Mouse (Mus musculus) heart, embryonic 12.5 days (tissue): ENCODE results near the gene Tbc1d30. TPM values are rescaled to one million over a fixed set of nuclear protein-coding genes. Genes with fewer than 3 reads are reported as not detected.

Source experiments
- ATAC-seq: fragments of 200-750 bp; cut with Nextera tagmentation; 2 replicates; pipeline ENCODE4 v1.8.0; 2017; ENCODE audit warnings: moderate TSS enrichment, moderate library complexity; ENCODE audit not compliant: insufficient number of reproducible peaks, low FRiP score
- H3K27ac ChIP-seq: fragments of 300-500 bp; sonication (generic); 2 replicates; pipeline ENCODE4 v1.5.1; 2016; ENCODE audit warnings: mild to moderate bottlenecking, moderate library complexity; ENCODE audit not compliant: poor library complexity, severe bottlenecking
- H3K27me3 ChIP-seq: fragments of 300-500 bp; sonication (generic); replicated peaks from 2 replicates; pipeline ENCODE4 v1.6.1; 2016; ENCODE audit warnings: mild to moderate bottlenecking, moderate library complexity
- H3K36me3 ChIP-seq: fragments of 300-500 bp; sonication (generic); 2 replicates; pipeline ENCODE4 v1.6.1; 2016; ENCODE audit warnings: mild to moderate bottlenecking, moderate library complexity
- H3K4me1 ChIP-seq: fragments of 300-500 bp; sonication (generic); replicated peaks from 2 replicates; pipeline ENCODE4 v1.6.1; 2016; ENCODE audit warnings: mild to moderate bottlenecking
- H3K4me2 ChIP-seq: fragments of 300-500 bp; sonication (generic); 2 replicates; pipeline ENCODE4 v1.6.1; 2016; ENCODE audit warnings: mild to moderate bottlenecking, moderate library complexity
- H3K4me3 ChIP-seq: fragments of 300-500 bp; sonication (generic); 2 replicates; pipeline ENCODE4 v1.5.1; 2016; ENCODE audit warnings: mild to moderate bottlenecking
- H3K9ac ChIP-seq: fragments of 300-500 bp; sonication (generic); 2 replicates; pipeline ENCODE4 v1.6.1; 2016; ENCODE audit warnings: mild to moderate bottlenecking, moderate library complexity
- H3K9me3 ChIP-seq: fragments of 300-500 bp; sonication (generic); replicated peaks from 2 replicates; pipeline ENCODE4 v1.6.1; 2016; ENCODE audit warnings: mild to moderate bottlenecking, moderate library complexity
- WGBS: fragments of 180-500 bp; shearing (Covaris S2); methylation state at CpG from one replicate; pipeline ENCODE4 v1.1.7; 2016; 5-methylcytosine and 5-hydroxymethylcytosine counted together
- polyA plus RNA-seq: library from polyadenylated mRNA; unstranded; fragments of >200 nt; fragmentation: Nextera tagmentation; extraction: Ambion mirVana; gene quantifications from 2 replicates; pipeline ENCODE4 v1.2.1, GENCODE M21; 2016

Gene Tbc1d30
- polyA plus RNA-seq, 1 experiment from 2014 or later, result 1.3 TPM

DNA sequence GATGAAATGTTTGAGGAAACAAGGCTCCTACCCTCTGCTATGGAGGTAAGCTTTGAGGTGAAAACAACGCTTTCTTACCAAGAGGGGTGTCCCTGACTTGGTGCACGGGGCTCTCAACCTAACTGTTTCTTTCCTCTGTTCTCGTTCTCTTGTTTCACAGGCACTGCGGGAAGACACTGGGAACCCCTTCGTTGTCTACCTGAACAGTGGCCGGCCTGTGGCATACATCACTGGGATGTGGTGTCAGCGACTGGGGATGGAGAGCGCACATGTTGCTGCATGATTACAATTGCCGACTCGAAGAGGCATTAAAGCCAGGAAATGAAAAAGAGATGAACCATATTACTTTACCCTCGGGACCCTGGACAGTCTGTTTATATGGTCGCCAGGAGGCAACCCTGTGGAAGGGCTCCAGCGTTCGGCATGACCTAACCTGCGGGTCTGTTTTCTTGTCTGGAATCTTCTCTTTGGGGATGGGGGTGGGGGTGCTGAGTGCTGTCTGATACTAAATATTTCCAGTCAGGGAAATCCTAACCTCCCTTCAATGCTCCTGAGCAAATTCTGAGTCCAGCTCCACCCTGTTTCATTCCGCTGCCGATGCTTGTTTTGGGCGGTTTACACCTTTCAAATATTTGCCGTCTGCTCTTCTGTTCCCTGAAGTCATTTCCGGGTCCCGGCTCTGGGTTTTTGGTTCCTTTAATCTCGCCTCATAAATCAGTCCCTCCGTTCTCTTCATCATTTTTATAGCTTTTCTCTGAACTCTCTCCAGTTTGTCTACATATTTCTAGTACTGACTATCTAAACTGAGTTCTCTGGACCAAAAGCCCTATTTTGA, 107.5 kb downstream of the Tbc1d30 start:
- 80% methylated on average over 23 of the region's 23 CpGs for WGBS
- Histone ChIP-seq H3K36me3 (no peaks in the 10 kb centered on the region), H3K27ac (no peak overlapping the region), H3K27me3 (no peaks in the 10 kb centered on the region), H3K4me1 (no peaks in the 10 kb centered on the region), H3K9ac (no peak overlapping the region), H3K4me2 (no peak overlapping the region), H3K4me3 (no peak overlapping the region), H3K9me3 (no peaks in the 10 kb centered on the region)
- ATAC-seq, result no peak

DNA sequence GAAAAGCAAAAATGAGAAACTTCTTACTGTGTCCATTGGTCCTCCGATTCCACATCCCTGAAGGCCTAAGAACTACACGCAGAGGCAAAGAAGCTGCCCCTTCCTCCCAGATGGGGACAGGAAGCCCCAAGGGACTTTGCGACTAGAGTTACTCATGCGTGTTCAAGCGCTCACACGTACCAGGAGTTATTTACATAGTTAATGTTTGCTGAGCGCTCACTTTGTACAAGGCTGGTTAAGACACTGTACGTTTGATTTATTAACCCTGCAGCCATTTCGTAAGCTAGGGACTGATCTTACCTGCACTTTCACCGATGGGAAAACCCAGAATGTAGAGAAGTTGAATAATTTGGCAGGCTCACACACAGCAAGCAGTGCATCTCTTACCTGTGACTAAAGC, 108.5 kb downstream of the Tbc1d30 start:
- Histone ChIP-seq H3K4me3 (no peak overlapping the region), H3K9ac (no peak overlapping the region), H3K27ac (no peak overlapping the region), H3K4me2 (no peak overlapping the region), H3K9me3 (no peaks in the 10 kb centered on the region), H3K36me3 (no peaks in the 10 kb centered on the region), H3K4me1 (no peaks in the 10 kb centered on the region), H3K27me3 (no peaks in the 10 kb centered on the region)
- ATAC-seq, result no peak
- 87% methylated on average over 10 of the region's 10 CpGs for WGBS

DNA sequence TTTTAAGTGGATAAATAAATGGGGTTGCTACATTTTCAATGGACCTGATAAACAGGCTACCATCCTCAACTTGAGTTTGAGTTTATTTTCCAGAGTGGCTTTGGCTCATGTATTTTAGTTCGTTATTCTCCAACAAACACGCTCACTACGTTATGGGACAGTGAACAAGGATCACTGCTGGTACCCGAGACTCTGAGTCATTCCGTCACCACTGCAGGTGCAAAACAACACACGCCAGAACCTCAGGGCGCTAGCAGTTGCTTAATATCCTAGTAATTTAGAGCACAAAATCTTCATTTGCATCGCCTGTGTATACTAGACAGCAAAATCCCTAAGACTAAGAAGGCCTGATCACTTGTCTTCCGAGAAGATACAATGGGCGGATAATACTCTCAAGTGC, 112.0 kb downstream of the Tbc1d30 start:
- no peaks in the 10 kb centered on the region for H3K36me3 ChIP-seq
- no peaks in the 10 kb centered on the region for H3K4me1 ChIP-seq
- WGBS, result 84% methylated on average over 10 of the region's 10 CpGs
- no peaks in the 10 kb centered on the region for H3K27me3 ChIP-seq
- H3K4me2 ChIP-seq, result no peak overlapping the region
- no peaks in the 10 kb centered on the region for H3K9me3 ChIP-seq
- no peak overlapping the region for H3K27ac ChIP-seq
- no peak overlapping the region for H3K4me3 ChIP-seq
- H3K9ac ChIP-seq, result no peak overlapping the region
- ATAC-seq, result no peak

DNA sequence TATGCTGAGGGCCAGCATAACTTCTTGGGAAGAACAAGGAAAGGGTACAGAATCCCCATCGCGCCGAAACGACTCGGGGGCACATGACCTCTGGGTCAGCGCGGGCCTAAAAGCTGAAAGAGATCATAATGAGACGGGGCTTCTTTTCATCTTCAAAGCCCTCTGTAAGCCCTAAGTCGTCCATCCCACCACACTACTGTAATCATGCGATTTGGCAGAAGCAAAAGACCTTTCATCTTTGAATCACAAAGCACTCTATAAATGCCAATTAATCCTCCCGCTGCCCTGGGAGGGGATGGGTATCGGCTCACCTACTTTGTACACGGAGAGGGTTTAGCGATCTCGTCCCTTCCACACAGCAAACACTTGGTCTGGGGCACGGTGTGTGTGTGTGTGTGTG, 112.5 kb downstream of the Tbc1d30 start:
- no peaks in the 10 kb centered on the region for H3K36me3 ChIP-seq
- H3K4me2 ChIP-seq, result no peak overlapping the region
- 79% methylated on average over 16 of the region's 16 CpGs for WGBS
- no peak overlapping the region for H3K9ac ChIP-seq
- no peak for ATAC-seq
- no peaks in the 10 kb centered on the region for H3K27me3 ChIP-seq
- no peaks in the 10 kb centered on the region for H3K4me1 ChIP-seq
- no peak overlapping the region for H3K4me3 ChIP-seq
- H3K9me3 ChIP-seq, result no peaks in the 10 kb centered on the region
- no peak overlapping the region for H3K27ac ChIP-seq

DNA sequence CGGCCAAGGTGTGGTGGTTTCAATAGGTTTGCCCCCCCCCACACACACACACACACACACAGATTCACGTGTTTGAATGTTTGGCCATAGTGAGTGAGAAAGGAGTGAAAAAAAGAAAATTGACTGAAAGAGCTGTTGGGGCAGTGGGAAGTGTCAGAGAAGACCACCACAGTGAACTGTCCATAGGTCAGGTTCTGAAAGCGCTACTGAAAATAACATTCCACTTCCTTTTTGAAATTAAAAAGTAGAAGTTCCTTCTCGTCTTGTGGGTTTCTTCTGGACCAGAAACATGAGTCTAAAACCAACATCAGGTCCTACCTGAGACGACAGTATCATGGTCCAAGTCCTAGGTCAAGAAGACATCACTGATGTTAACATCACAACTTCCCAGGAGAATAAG, 113.7 kb downstream of the Tbc1d30 start:
- no peak overlapping the region for H3K27ac ChIP-seq
- no peaks in the 10 kb centered on the region for H3K27me3 ChIP-seq
- H3K4me3 ChIP-seq, result no peak overlapping the region
- H3K4me1 ChIP-seq, result no peaks in the 10 kb centered on the region
- H3K9me3 ChIP-seq, result no peaks in the 10 kb centered on the region
- 74% methylated on average over 5 of the region's 5 CpGs for WGBS
- H3K9ac ChIP-seq, result no peak overlapping the region
- ATAC-seq, result no peak
- H3K4me2 ChIP-seq, result no peak overlapping the region
- no peaks in the 10 kb centered on the region for H3K36me3 ChIP-seq

DNA sequence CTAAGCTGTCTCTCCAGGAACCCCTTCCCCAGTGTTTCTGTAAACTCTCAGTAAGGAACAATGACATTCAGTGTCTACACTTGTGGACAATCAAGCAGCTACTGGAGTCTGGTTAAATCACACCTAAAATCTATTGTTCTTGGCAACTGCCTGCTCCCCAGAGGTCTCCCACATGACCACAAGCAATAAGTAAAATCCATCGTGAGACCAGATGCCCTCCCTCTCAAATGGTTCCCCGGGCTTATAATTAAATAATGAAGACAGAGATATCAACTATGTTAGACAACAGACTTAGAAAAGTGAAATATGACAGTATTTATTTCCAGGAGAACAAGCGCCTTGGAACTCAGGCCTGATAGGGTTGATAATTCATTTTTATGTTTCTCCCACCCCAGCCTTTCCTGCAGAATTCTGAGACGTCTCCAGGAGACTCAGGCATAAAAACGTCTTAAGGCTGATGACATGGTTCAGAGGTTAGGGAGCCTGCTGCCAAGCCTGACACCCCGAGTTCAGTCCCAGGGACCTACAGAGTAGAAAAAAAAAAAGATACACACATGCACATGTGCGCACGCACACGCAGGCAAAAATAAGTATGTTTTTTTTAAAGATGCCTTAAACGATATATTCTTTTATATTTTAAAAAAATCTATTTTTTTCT, 115.8 kb downstream of the Tbc1d30 start:
- Histone ChIP-seq H3K9me3 (peaks cover 10% of the 10 kb centered on the region), H3K36me3 (no peaks in the 10 kb centered on the region), H3K27me3 (no peaks in the 10 kb centered on the region), H3K27ac (no peak overlapping the region), H3K4me1 (no peaks in the 10 kb centered on the region), H3K4me3 (no peak overlapping the region), H3K4me2 (no peak overlapping the region), H3K9ac (no peak overlapping the region)
- ATAC-seq, result no peak
- WGBS, result 73% methylated on average over 10 of the region's 10 CpGs

DNA sequence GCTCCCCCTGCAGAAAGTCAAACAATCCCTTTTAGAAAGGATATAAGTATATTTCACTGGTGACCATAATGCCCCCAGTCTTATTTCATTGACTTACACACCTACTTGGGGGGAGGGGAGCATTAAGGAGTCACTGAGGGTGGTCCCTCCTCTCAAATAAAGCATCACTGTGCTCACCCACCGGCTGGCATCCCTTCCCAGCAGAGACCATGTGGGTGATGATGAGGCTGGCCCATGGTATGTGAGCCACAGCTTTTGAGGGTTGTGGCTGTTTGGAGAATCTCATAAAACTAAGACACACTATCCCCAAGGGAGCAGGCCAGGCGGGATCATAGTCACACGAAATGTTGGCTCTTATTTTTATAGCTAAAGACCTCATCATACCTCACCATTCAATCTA, 116.6 kb downstream of the Tbc1d30 start:
- Histone ChIP-seq H3K27me3 (no peaks in the 10 kb centered on the region), H3K36me3 (no peaks in the 10 kb centered on the region), H3K9me3 (peaks cover 10% of the 10 kb centered on the region), H3K27ac (no peak overlapping the region), H3K4me1 (no peaks in the 10 kb centered on the region), H3K4me2 (no peak overlapping the region), H3K9ac (no peak overlapping the region), H3K4me3 (no peak overlapping the region)
- WGBS, result 76% methylated on average over 3 of the region's 3 CpGs
- ATAC-seq, result no peak

DNA sequence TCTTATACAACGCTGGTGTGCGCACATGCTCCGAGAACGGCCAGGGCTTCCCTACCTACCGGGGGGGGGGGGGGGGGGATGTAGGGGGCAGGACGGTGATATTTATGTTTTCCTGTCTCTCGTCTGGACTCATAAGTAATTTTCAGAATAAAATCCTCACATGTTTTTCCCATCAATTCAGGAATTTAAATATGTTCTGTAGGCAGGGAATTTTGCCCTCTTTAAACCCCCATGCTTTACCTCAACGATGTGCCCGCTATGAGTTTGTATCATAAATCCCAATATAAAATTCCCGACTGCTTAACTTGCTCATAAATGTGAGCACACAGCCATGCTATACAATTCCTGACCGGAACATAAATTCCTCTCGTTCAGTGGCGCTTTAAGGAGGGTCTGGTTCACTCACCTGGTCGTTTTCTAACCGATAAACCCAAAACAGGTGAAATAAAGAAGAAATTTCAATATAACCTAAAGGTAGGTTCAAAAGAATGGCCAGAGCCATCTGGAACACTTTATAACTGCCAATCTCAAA, 122.6 kb downstream of the Tbc1d30 start:
- Histone ChIP-seq H3K4me3 (no peak overlapping the region), H3K9me3 (peaks cover 10% of the 10 kb centered on the region), H3K4me1 (no peaks in the 10 kb centered on the region), H3K27me3 (no peaks in the 10 kb centered on the region), H3K4me2 (no peak overlapping the region), H3K36me3 (no peaks in the 10 kb centered on the region), H3K27ac (no peak overlapping the region), H3K9ac (no peak overlapping the region)
- WGBS, result 86% methylated on average over 15 of the region's 15 CpGs
- ATAC-seq, result no peak

DNA sequence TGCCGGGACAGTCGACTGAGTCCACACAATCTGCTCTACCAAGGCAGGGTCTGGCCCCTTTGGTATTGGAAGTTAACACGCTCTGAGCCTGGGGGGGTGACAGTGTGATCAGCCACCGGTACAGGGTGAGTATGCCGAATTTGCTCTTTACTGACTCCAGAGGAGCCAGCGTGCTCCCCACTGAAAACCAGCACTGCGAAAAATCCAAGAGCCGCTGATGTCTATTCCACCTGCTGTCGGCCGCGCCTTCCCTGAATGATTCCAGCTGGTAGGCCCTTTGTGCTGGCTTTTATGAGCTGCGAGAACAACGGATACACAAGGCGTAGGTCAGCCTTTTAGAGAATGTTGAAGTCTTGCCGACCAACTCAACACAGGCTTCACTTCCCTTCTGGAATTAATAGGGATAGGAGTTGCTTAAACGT, 123.1 kb downstream of the Tbc1d30 start:
- no peak for ATAC-seq
- no peak overlapping the region for H3K4me3 ChIP-seq
- 76% methylated on average over 16 of the region's 16 CpGs for WGBS
- H3K27me3 ChIP-seq, result no peaks in the 10 kb centered on the region
- no peak overlapping the region for H3K9ac ChIP-seq
- H3K27ac ChIP-seq, result no peak overlapping the region
- no peaks in the 10 kb centered on the region for H3K36me3 ChIP-seq
- H3K4me1 ChIP-seq, result no peaks in the 10 kb centered on the region
- H3K9me3 ChIP-seq, result peaks cover 10% of the 10 kb centered on the region
- no peak overlapping the region for H3K4me2 ChIP-seq

DNA sequence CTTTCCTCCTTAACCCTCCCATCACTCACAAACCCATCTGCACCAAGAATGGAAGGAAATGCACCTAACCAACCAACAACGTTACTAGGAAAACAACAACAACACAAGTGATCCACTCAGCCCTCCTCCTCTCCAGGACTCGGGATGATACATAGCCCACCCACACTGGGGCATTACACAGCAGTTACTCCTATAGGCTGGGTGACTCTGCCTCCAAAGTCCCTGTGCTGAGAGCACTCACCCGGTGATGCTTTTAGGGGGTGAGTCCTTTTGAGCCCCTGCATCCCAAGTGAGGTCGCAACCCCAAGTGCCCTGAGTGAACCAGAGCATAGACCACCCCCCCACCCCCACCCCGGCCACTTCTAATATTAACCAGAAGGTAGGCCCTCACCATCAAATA, 123.7 kb downstream of the Tbc1d30 start:
- Histone ChIP-seq H3K36me3 (no peaks in the 10 kb centered on the region), H3K9me3 (peaks cover 10% of the 10 kb centered on the region), H3K27me3 (no peaks in the 10 kb centered on the region), H3K4me2 (no peak overlapping the region), H3K27ac (no peak overlapping the region), H3K9ac (no peak overlapping the region), H3K4me3 (no peak overlapping the region), H3K4me1 (no peaks in the 10 kb centered on the region)
- ATAC-seq, result no peak
- 76% methylated on average over 5 of the region's 5 CpGs for WGBS

DNA sequence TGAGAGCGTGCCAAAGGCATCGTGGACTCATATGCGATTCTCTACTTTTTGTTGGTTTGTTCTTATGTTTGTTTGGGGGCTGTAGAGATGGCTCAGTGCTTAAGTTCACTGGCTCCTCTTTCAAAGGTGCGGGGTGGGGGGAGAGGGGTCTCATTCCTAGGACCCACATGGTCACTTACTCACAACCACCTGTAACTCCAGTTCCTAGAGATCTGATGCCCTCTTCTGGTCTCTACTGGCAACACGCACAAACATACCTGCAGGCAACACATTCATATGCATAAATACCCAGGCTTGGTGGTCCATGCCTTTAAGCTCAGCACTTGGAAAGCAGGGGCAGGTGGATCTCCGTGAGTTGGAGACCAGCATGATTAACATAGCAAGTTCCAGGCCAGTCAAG, 125.4 kb downstream of the Tbc1d30 start:
- Histone ChIP-seq H3K4me1 (no peaks in the 10 kb centered on the region), H3K9me3 (no peaks in the 10 kb centered on the region), H3K27me3 (no peaks in the 10 kb centered on the region), H3K9ac (no peak overlapping the region), H3K36me3 (no peaks in the 10 kb centered on the region), H3K4me3 (no peak overlapping the region), H3K27ac (no peak overlapping the region), H3K4me2 (no peak overlapping the region)
- 74% methylated on average over 6 of the region's 6 CpGs for WGBS
- no peak for ATAC-seq
